Mouse (Mus musculus) layer of hippocampus, postnatal 10 days (tissue): Measurements from ENCODE around the gene Cdca5. TPM values are rescaled to one million over a fixed set of nuclear protein-coding genes. Genes with fewer than 3 reads are reported as not detected.
A peak's percentile ranks its signal among the peaks of the same experiment; 100 is the strongest.

Source experiments
- DNase-seq, 2 experiments: peaks; one replicate each; pipeline ENCODE4 v3.0.0; 2021; ENCODE audit warnings: low spot score in 2 of 2
- microRNA-seq, 2 experiments: library from miRNA; unstranded; fragments of <30 nt; microRNA quantifications; one replicate each; pipeline ENCODE4 v1.2.0; 2021
- total RNA-seq, 2 experiments: library from RNA; stranded (reverse); gene quantifications; 2 replicates each; pipeline ENCODE4 v1.2.3; 2021

The Cdca5 gene
- total RNA-seq, 2 experiments from 2014 or later = 1.1 to 1.3 TPM

GRCm38 (mm10) chr19:6140374-6140677 lies 55.5 kb downstream of the Cdca5 start:
- no peak for DNase-seq

GRCm38 (mm10) chr19:6140678-6141393 lies 56.1 kb downstream of the Cdca5 start, which contains the start of gene Batf2:
TSS of gene Batf2 (plus strand) at chr19:6140983.
- peak; percentile 94 to 95 for DNase-seq

- peak; percentile 82 to 85 for DNase-seq
These were observed 56.6 kb downstream of the Cdca5 start, which contains the start of gene Arl2 for GRCm38 (mm10) chr19:6141394-6141749. TSS of gene Arl2 (minus strand) at chr19:6141548.

Small RNAs within 50 kb of the gene (microRNA-seq; reads per million reads assigned to microRNA genes)
- gene Mir6988 = 3.1 to 3.3 reads per million in 2 experiments

Other genes with a start within 250 kb of the Cdca5 start
- gene Frmd8, start 209.7 kb upstream of the Cdca5 start, total RNA-seq = 10 to 100 TPM; 10.7 to 14.8 TPM
- gene Slc25a45, start 207.2 kb upstream of the Cdca5 start, total RNA-seq = 1 to 10 TPM; 2.1 to 3.6 TPM
- gene Tigd3, start 190.8 kb upstream of the Cdca5 start, total RNA-seq = 1 to 10 TPM; 4.4 to 5.5 TPM
- gene Dpf2, start 172.0 kb upstream of the Cdca5 start, total RNA-seq = 10 to 100 TPM; 76.0 to 79.9 TPM
- gene Cdc42ep2, start 160.2 kb upstream of the Cdca5 start, total RNA-seq = 1 to 10 TPM; 5.2 to 5.7 TPM
- 10 to 100 TPM in 1 of 2 experiments, 1 to 10 TPM in 1; 10.0 to 10.1 TPM for gene Pola2, start 120.8 kb upstream of the Cdca5 start, total RNA-seq
- not detected for gene Slc22a20, start 98.8 kb upstream of the Cdca5 start, total RNA-seq
- gene Capn1, start 69.1 kb upstream of the Cdca5 start, total RNA-seq = 10 to 100 TPM; 17.7 to 19.1 TPM
- gene Syvn1, start 38.4 kb upstream of the Cdca5 start, total RNA-seq = 10 to 100 TPM; 40.6 to 41.2 TPM
- 10 to 100 TPM; 40.3 to 42.4 TPM for gene Mrpl49, start 27.2 kb upstream of the Cdca5 start, total RNA-seq
- gene Fau, start 27.1 kb upstream of the Cdca5 start, total RNA-seq = 100 to 1,000 TPM; 656 to 785 TPM
- 10 to 100 TPM; 37.3 to 41.2 TPM for gene Znhit2, start 23.8 kb upstream of the Cdca5 start, total RNA-seq
- gene Tm7sf2, start 16.6 kb upstream of the Cdca5 start, total RNA-seq = 10 to 100 TPM; 60.0 to 70.8 TPM
- 10 to 100 TPM; 82.0 to 92.0 TPM for gene Vps51, start 7.8 kb upstream of the Cdca5 start, total RNA-seq
- not detected for gene Tmem262, start 5.0 kb upstream of the Cdca5 start, total RNA-seq
- under 1 TPM; 0.56 to 0.85 TPM for gene Gm28374, start 2.7 kb upstream of the Cdca5 start, total RNA-seq
- gene Zfpl1, start within 50 bp of the Cdca5 start, total RNA-seq = 10 to 100 TPM; 36.8 to 37.6 TPM
- gene AC131692.1, start 9.4 kb downstream of the Cdca5 start, total RNA-seq = under 1 TPM in 1 of 2 experiments, not detected in 1; 0.80 TPM
- gene Naaladl1, start 20.8 kb downstream of the Cdca5 start, total RNA-seq = under 1 TPM; 0.32 to 0.38 TPM
- 10 to 100 TPM; 18.8 to 21.6 TPM for gene Sac3d1, start 33.7 kb downstream of the Cdca5 start, total RNA-seq
- gene Snx15, start 43.3 kb downstream of the Cdca5 start, total RNA-seq = 10 to 100 TPM; 35.0 to 35.4 TPM
- gene Batf2, start 56.0 kb downstream of the Cdca5 start, total RNA-seq = under 1 TPM in 1 of 2 experiments, not detected in 1; 0.59 TPM
- gene Arl2, start 56.6 kb downstream of the Cdca5 start, total RNA-seq = 10 to 100 TPM; 53.0 to 60.2 TPM
- gene Majin, start 99.4 kb downstream of the Cdca5 start, total RNA-seq = not detected
- not detected for gene Gpha2, start 141.4 kb downstream of the Cdca5 start, total RNA-seq
- gene Ppp2r5b, start 150.9 kb downstream of the Cdca5 start, total RNA-seq = 100 to 1,000 TPM; 187 to 188 TPM
- 10 to 100 TPM; 31.3 to 31.6 TPM for gene Atg2a, start 156.7 kb downstream of the Cdca5 start, total RNA-seq
- gene Ehd1, start 191.7 kb downstream of the Cdca5 start, total RNA-seq = 10 to 100 TPM; 75.1 to 82.7 TPM
- gene Cdc42bpg, start 221.5 kb downstream of the Cdca5 start, total RNA-seq = 1 to 10 TPM; 5.0 TPM
- gene Men1, start 250.0 kb downstream of the Cdca5 start, total RNA-seq = 10 to 100 TPM; 72.0 to 73.6 TPM